In genomic region chr5:137553000-137553399, GRCm38 (mm10) we compare ENCODE assay signal across 11 mouse cellular contexts. TPM values are rescaled to one million over a fixed set of nuclear protein-coding genes. Genes with fewer than 3 reads are reported as not detected.
A peak's percentile ranks its signal among the peaks of the same experiment; 100 is the strongest.
DNase-seq lines count a peak whose midpoint lies in the region; ATAC-seq and TF ChIP-seq lines count a peak whose summit lies in the region.
"Had no signal": no experiment of that assay in that cellular context is flagged by ENCODE, and none has a peak within 500 bp of the region (broad histone marks: within the 10 kb centered on the region; RNA-seq: fewer than 3 reads in every experiment).

No protein-coding gene starts in this region.

- WGBS in heart, embryonic 15.5 days = 26% methylated on average over 6 of the region's 6 CpGs
- whole genome bisulfite sequencing in embryonic facial prominence, embryonic 12.5 days = 27% methylated on average over 6 of the region's 6 CpGs
- WGBS in hindbrain, postnatal 0 days = 21% methylated on average over 6 of the region's 6 CpGs
- WGBS in midbrain, embryonic 14.5 days = 20% methylated on average over 6 of the region's 6 CpGs

- peak overlapping the region; percentile 26 for H3K4me3 ChIP-seq in heart, embryonic 15.5 days
- peak overlapping the region; percentile 16 for H3K4me3 ChIP-seq in embryonic facial prominence, embryonic 12.5 days
- H3K4me3 ChIP-seq in hindbrain, postnatal 0 days (ENCODE audit: low read length) = peak overlapping the region; percentile 60
- H3K4me3 ChIP-seq in midbrain, embryonic 14.5 days (replicated peaks; ENCODE audit: low read depth, low read length) = peak overlapping the region; percentile 77
- H3K4me3 ChIP-seq: erythroblast, embryonic 14.5 days had no signal

- H3K36me3 ChIP-seq in heart, embryonic 15.5 days = no peaks in the 10 kb centered on the region
- H3K36me3 ChIP-seq in embryonic facial prominence, embryonic 12.5 days = no peaks in the 10 kb centered on the region
- H3K36me3 ChIP-seq in hindbrain, postnatal 0 days (ENCODE audit: insufficient read depth, low read length) = no peaks in the 10 kb centered on the region
- no peaks in the 10 kb centered on the region for H3K36me3 ChIP-seq in midbrain, embryonic 14.5 days (ENCODE audit: control insufficient read depth, insufficient read depth, low read length)

- intact Hi-C loops in heart, postnatal 10 days (cut with DNase I) = no loop called here

- H3K9ac ChIP-seq in heart, embryonic 15.5 days = no peak overlapping the region
- no peak overlapping the region for H3K9ac ChIP-seq in embryonic facial prominence, embryonic 12.5 days
- H3K9ac ChIP-seq in hindbrain, postnatal 0 days (replicated peaks; ENCODE audit: low read length) = peak overlapping the region; percentile 61
- peak overlapping the region; percentile 85 for H3K9ac ChIP-seq in midbrain, embryonic 14.5 days (replicated peaks; ENCODE audit: low read length)

- no peak for ATAC-seq in heart, embryonic 15.5 days (replicated peaks; ENCODE audit: insufficient number of reproducible peaks, insufficient read depth, low FRiP score, low read depth)
- no peak for ATAC-seq in embryonic facial prominence, embryonic 12.5 days (ENCODE audit: insufficient number of reproducible peaks, insufficient read depth, low FRiP score, low TSS enrichment)
- ATAC-seq in hindbrain, postnatal 0 days = peak; percentile 48
- ATAC-seq in midbrain, embryonic 14.5 days (ENCODE audit: low FRiP score, low TSS enrichment) = peak; percentile 58; the same call in 1 of the 2 replicates

- H3K9me3 ChIP-seq in heart, embryonic 15.5 days (replicated peaks) = no peaks in the 10 kb centered on the region
- H3K9me3 ChIP-seq in embryonic facial prominence, embryonic 12.5 days = no peaks in the 10 kb centered on the region
- no peaks in the 10 kb centered on the region for H3K9me3 ChIP-seq in hindbrain, postnatal 0 days (ENCODE audit: low read length)
- H3K9me3 ChIP-seq in midbrain, embryonic 14.5 days (ENCODE audit: control insufficient read depth, low read length) = no peaks in the 10 kb centered on the region

- peaks cover 38% of the 10 kb centered on the region for H3K27me3 ChIP-seq in heart, embryonic 15.5 days
- peaks cover 18% of the 10 kb centered on the region for H3K27me3 ChIP-seq in embryonic facial prominence, embryonic 12.5 days
- no peaks in the 10 kb centered on the region for H3K27me3 ChIP-seq in hindbrain, postnatal 0 days (ENCODE audit: insufficient read depth, low read length)
- no peaks in the 10 kb centered on the region for H3K27me3 ChIP-seq in midbrain, embryonic 14.5 days (ENCODE audit: control insufficient read depth, insufficient read depth, low read length)

- H3K4me2 ChIP-seq in heart, embryonic 15.5 days = peak overlapping the region; percentile 44
- peak overlapping the region; percentile 41 for H3K4me2 ChIP-seq in embryonic facial prominence, embryonic 12.5 days (replicated peaks)
- H3K4me2 ChIP-seq in hindbrain, postnatal 0 days (ENCODE audit: low read depth, low read length) = peak overlapping the region; percentile 56
- H3K4me2 ChIP-seq in midbrain, embryonic 14.5 days (ENCODE audit: low read length) = peak overlapping the region; percentile 75

- no peak for DNase-seq in heart, postnatal 10 days
- no peak for DNase-seq in hindbrain, postnatal 0 days (ENCODE audit: low spot score)
- DNase-seq in midbrain, embryonic 14.5 days = no peak
- no peak for DNase-seq in right cerebral cortex, postnatal 4 days
- DNase-seq in adrenal gland, adult 2 months = no peak
- no peak for DNase-seq in adrenal gland, postnatal 25 days

- TF ChIP-seq CTCF in hindbrain, postnatal 0 days (IDR thresholded peaks at IDR 0.05; ENCODE audit: low read depth) = no peak

- H3K27ac ChIP-seq in heart, embryonic 15.5 days = no peak overlapping the region
- H3K27ac ChIP-seq in embryonic facial prominence, embryonic 12.5 days = no peak overlapping the region
- peak overlapping the region; percentile 75 for H3K27ac ChIP-seq in hindbrain, postnatal 0 days
- peak overlapping the region; percentile 84 for H3K27ac ChIP-seq in midbrain, embryonic 14.5 days (replicated peaks; ENCODE audit: low read depth, low read length)

- H3K4me1 ChIP-seq in heart, embryonic 15.5 days (replicated peaks) = peaks cover 6% of the 10 kb centered on the region; the same call in 1 of the 2 replicates
- H3K4me1 ChIP-seq in embryonic facial prominence, embryonic 12.5 days = no peaks in the 10 kb centered on the region
- H3K4me1 ChIP-seq in hindbrain, postnatal 0 days (ENCODE audit: insufficient read depth, low read length) = no peaks in the 10 kb centered on the region
- peaks cover 15% of the 10 kb centered on the region for H3K4me1 ChIP-seq in midbrain, embryonic 14.5 days (ENCODE audit: control insufficient read depth, insufficient read depth, low read length)

RNA-seq across cellular contexts. Expression of gene Actl6b, which starts 0.3 kb away (rescaled TPM):
- 0.13 and 2.1 TPM in 2 replicates for polyA plus RNA-seq in heart, embryonic 15.5 days (2015; fragmentation: Nextera tagmentation; extraction: Ambion mirVana)
- total RNA-seq in heart, postnatal 10 days (2021) = not detected
- 6.1 and 9.3 TPM in 2 replicates for polyA plus RNA-seq in embryonic facial prominence, embryonic 12.5 days (2016; fragmentation: Nextera tagmentation; extraction: Ambion mirVana)
- total RNA-seq in hindbrain, postnatal 0 days (2014; rRNA removed) = 192 and 253 TPM in 2 replicates
- 204 and 207 TPM in 2 replicates for polyA plus RNA-seq in hindbrain, postnatal 0 days (2015; fragmentation: Nextera tagmentation; extraction: Ambion mirVana)
- 234 and 291 TPM in 2 replicates for polyA plus RNA-seq in midbrain, embryonic 14.5 days (2014; fragmentation: Nextera tagmentation; extraction: Ambion mirVana)
- total RNA-seq in adrenal gland, adult 2 months (2021) = 1 to 10 TPM; 2.8 to 5.2 TPM
- polyA plus RNA-seq in adrenal gland, adult 2 months (2012; rRNA removed) = 6.0 and 10.0 TPM in 2 replicates
- 2.7 and 6.4 TPM in 2 replicates for total RNA-seq in adrenal gland, postnatal 25 days (2021)
- total RNA-seq: megakaryocyte-erythroid progenitor cell, adult 5-6 weeks had no signal
- polyA plus RNA-seq: erythroblast, embryonic 14.5 days had no signal

RNA-seq across cellular contexts. Expression of gene Tfr2, which starts 16.6 kb away (rescaled TPM):
- 0.31 and 1.3 TPM in 2 replicates for polyA plus RNA-seq in heart, embryonic 15.5 days (2015; fragmentation: Nextera tagmentation; extraction: Ambion mirVana)
- not detected for total RNA-seq in heart, postnatal 10 days (2021)
- polyA plus RNA-seq in embryonic facial prominence, embryonic 12.5 days (2016; fragmentation: Nextera tagmentation; extraction: Ambion mirVana) = 0.95 and 1.3 TPM in 2 replicates
- total RNA-seq in hindbrain, postnatal 0 days (2014; rRNA removed) = 11.1 and 24.2 TPM in 2 replicates
- polyA plus RNA-seq in hindbrain, postnatal 0 days (2015; fragmentation: Nextera tagmentation; extraction: Ambion mirVana) = 13.5 and 13.7 TPM in 2 replicates
- polyA plus RNA-seq in midbrain, embryonic 14.5 days (2014; fragmentation: Nextera tagmentation; extraction: Ambion mirVana) = 4.0 and 5.6 TPM in 2 replicates
- 1 to 10 TPM; 1.1 to 1.9 TPM for total RNA-seq in adrenal gland, adult 2 months (2021)
- 1.9 and 2.4 TPM in 2 replicates for polyA plus RNA-seq in adrenal gland, adult 2 months (2012; rRNA removed)
- 0.85 and 2.9 TPM in 2 replicates for total RNA-seq in adrenal gland, postnatal 25 days (2021)

RNA-seq across cellular contexts. Expression of gene Gnb2, which starts 19.7 kb away (rescaled TPM):
- polyA plus RNA-seq in heart, embryonic 15.5 days (2015; fragmentation: Nextera tagmentation; extraction: Ambion mirVana) = 244 and 306 TPM in 2 replicates
- 100 to 1,000 TPM; 481 to 484 TPM for total RNA-seq in heart, postnatal 10 days (2021)
- polyA plus RNA-seq in embryonic facial prominence, embryonic 12.5 days (2016; fragmentation: Nextera tagmentation; extraction: Ambion mirVana) = 382 and 409 TPM in 2 replicates
- total RNA-seq in hindbrain, postnatal 0 days (2014; rRNA removed) = 1,135 and 1,251 TPM in 2 replicates
- 570 and 592 TPM in 2 replicates for polyA plus RNA-seq in hindbrain, postnatal 0 days (2015; fragmentation: Nextera tagmentation; extraction: Ambion mirVana)
- polyA plus RNA-seq in midbrain, embryonic 14.5 days (2014; fragmentation: Nextera tagmentation; extraction: Ambion mirVana) = 633 and 757 TPM in 2 replicates
- 100 to 1,000 TPM; 553 to 611 TPM for total RNA-seq in adrenal gland, adult 2 months (2021)
- 1,578 and 1,712 TPM in 2 replicates for polyA plus RNA-seq in adrenal gland, adult 2 months (2012; rRNA removed)
- total RNA-seq in adrenal gland, postnatal 25 days (2021) = 580 and 681 TPM in 2 replicates

RNA-seq across cellular contexts. Expression of gene Epo, which starts 20.0 kb away (rescaled TPM):
- not detected in 2 replicates for polyA plus RNA-seq in heart, embryonic 15.5 days (2015; fragmentation: Nextera tagmentation; extraction: Ambion mirVana)
- not detected for total RNA-seq in heart, postnatal 10 days (2021)
- 0.34 and 0.47 TPM in 2 replicates for polyA plus RNA-seq in embryonic facial prominence, embryonic 12.5 days (2016; fragmentation: Nextera tagmentation; extraction: Ambion mirVana)
- not detected in 2 replicates for total RNA-seq in hindbrain, postnatal 0 days (2014; rRNA removed)
- polyA plus RNA-seq in hindbrain, postnatal 0 days (2015; fragmentation: Nextera tagmentation; extraction: Ambion mirVana) = not detected in 2 replicates
- polyA plus RNA-seq in midbrain, embryonic 14.5 days (2014; fragmentation: Nextera tagmentation; extraction: Ambion mirVana) = not detected in 2 replicates
- total RNA-seq in adrenal gland, adult 2 months (2021) = not detected
- polyA plus RNA-seq in adrenal gland, adult 2 months (2012; rRNA removed) = not detected in 2 replicates
- not detected in 2 replicates for total RNA-seq in adrenal gland, postnatal 25 days (2021)
- total RNA-seq: adrenal gland, adult 8-10 months; megakaryocyte-erythroid progenitor cell, adult 5-6 weeks had no signal
- polyA plus RNA-seq: erythroblast, embryonic 14.5 days had no signal

RNA-seq across cellular contexts. Expression of gene Gigyf1, which starts 34.7 kb away (rescaled TPM):
- polyA plus RNA-seq in heart, embryonic 15.5 days (2015; fragmentation: Nextera tagmentation; extraction: Ambion mirVana) = 8.9 and 10.4 TPM in 2 replicates
- total RNA-seq in heart, postnatal 10 days (2021) = 10 to 100 TPM; 29.6 to 33.8 TPM
- 17.4 and 18.1 TPM in 2 replicates for polyA plus RNA-seq in embryonic facial prominence, embryonic 12.5 days (2016; fragmentation: Nextera tagmentation; extraction: Ambion mirVana)
- 20.3 and 21.4 TPM in 2 replicates for total RNA-seq in hindbrain, postnatal 0 days (2014; rRNA removed)
- 15.1 and 16.2 TPM in 2 replicates for polyA plus RNA-seq in hindbrain, postnatal 0 days (2015; fragmentation: Nextera tagmentation; extraction: Ambion mirVana)
- 17.0 and 23.5 TPM in 2 replicates for polyA plus RNA-seq in midbrain, embryonic 14.5 days (2014; fragmentation: Nextera tagmentation; extraction: Ambion mirVana)
- 10 to 100 TPM; 25.4 to 31.0 TPM for total RNA-seq in adrenal gland, adult 2 months (2021)
- 37.1 and 38.0 TPM in 2 replicates for polyA plus RNA-seq in adrenal gland, adult 2 months (2012; rRNA removed)
- total RNA-seq in adrenal gland, postnatal 25 days (2021) = 34.7 and 52.3 TPM in 2 replicates

Comparison
In these comparisons a context has a peak if more than half of its experiments do, and no peak if none do; other contexts are left out.
1. ATAC-seq: peak in hindbrain, postnatal 0 days (single experiment) and midbrain, embryonic 14.5 days (single experiment); none in heart, embryonic 15.5 days (single experiment) and embryonic facial prominence, embryonic 12.5 days (single experiment).
2. H3K27ac ChIP-seq: peak in hindbrain, postnatal 0 days (single experiment) and midbrain, embryonic 14.5 days (single experiment); none in heart, embryonic 15.5 days (single experiment) and embryonic facial prominence, embryonic 12.5 days (single experiment).
3. H3K4me3 ChIP-seq: peak in every context shown above with its lines; median percentile 77 in midbrain, embryonic 14.5 days; 60 in hindbrain, postnatal 0 days; 26 in heart, embryonic 15.5 days; 16 in embryonic facial prominence, embryonic 12.5 days.
4. H3K9ac ChIP-seq: peak in hindbrain, postnatal 0 days (single experiment) and midbrain, embryonic 14.5 days (single experiment); none in heart, embryonic 15.5 days (single experiment) and embryonic facial prominence, embryonic 12.5 days (single experiment).
5. RNA of gene Actl6b, which starts 0.3 kb away (polyA plus RNA-seq): 234 to 291 TPM in midbrain, embryonic 14.5 days and 204 to 207 TPM in hindbrain, postnatal 0 days; 6.1 to 9.3 TPM in embryonic facial prominence, embryonic 12.5 days, 6.0 to 10.0 TPM in adrenal gland, adult 2 months and 0.13 to 2.1 TPM in heart, embryonic 15.5 days; every median in the first group is over 10 times any median in the second.
6. Peak in every context shown above with its lines, with median percentiles within 50 percentile points of each other: H3K4me2 ChIP-seq.